Comparison of ENCODE assay signal across 11 mouse cellular contexts in the genomic region with DNA sequence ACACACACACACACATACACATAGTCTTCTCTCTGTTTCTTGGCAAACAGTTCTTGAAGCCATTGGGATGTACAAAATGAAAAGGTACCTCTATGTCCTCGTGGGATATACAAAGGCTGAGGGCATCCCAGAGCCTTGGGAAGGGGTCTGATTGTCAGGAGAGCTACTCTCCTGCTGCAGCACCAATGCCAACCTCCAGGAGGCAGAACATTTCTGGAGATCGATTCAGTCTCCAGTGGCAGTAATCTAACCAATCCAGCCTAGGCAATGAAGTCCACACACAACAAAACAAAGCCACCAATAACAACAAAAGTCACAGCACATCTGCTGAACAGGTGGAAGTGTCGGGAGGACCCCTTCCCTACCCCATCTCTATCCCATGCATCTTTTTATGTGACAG. TPM values are rescaled to one million over a fixed set of nuclear protein-coding genes. Genes with fewer than 3 reads are reported as not detected.
DNase-seq lines count a peak whose midpoint lies in the region; ATAC-seq lines count a peak whose summit lies in the region.
"Had no signal": no experiment of that assay in that cellular context is flagged by ENCODE, and none has a peak within 500 bp of the region (broad histone marks: within the 10 kb centered on the region; RNA-seq: fewer than 3 reads in every experiment).

No protein-coding gene starts in this region.

- H3K4me3 ChIP-seq in kidney, embryonic 16.5 days (ENCODE audit: low read length), result peak overlapping the region; percentile 43; the same call in 1 of the 2 replicates
- H3K4me3 ChIP-seq: limb, embryonic 13.5 days had no signal

- ATAC-seq in kidney, embryonic 16.5 days (ENCODE audit: low FRiP score, low TSS enrichment), result no peak

- intact Hi-C loops in heart, postnatal 25 days (cut with DNase I), result loop anchor here (5.0 kb wide), 1 partner anchor 44 kb away; no protein-coding TSS in a partner anchor

- peaks cover 37% of the 10 kb centered on the region for H3K4me1 ChIP-seq in kidney, embryonic 16.5 days (ENCODE audit: insufficient read depth, low read length)

- no peaks in the 10 kb centered on the region for H3K9me3 ChIP-seq in kidney, embryonic 16.5 days (ENCODE audit: low read length)
- H3K9me3 ChIP-seq: G1E; limb, embryonic 13.5 days had no signal

- no peaks in the 10 kb centered on the region for H3K27me3 ChIP-seq in kidney, embryonic 16.5 days (ENCODE audit: insufficient read depth, low read length)

- no peak overlapping the region for H3K9ac ChIP-seq in kidney, embryonic 16.5 days (replicated peaks; ENCODE audit: low read length)
- H3K9ac ChIP-seq: limb, embryonic 13.5 days had no signal

- WGBS in kidney, embryonic 16.5 days, result 39% methylated on average over 3 of the region's 3 CpGs

- peak; percentile 29 for DNase-seq in heart, postnatal 4 days
- DNase-seq in heart, postnatal 25 days (ENCODE audit: low spot score), result no peak
- DNase-seq in spleen, postnatal 10 days (ENCODE audit: low spot score in 2 of 2), result peak; percentile 36 to 60
- DNase-seq in spleen, postnatal 36 days (ENCODE audit: low spot score in 2 of 2), result no peak
- peak; percentile 47 for DNase-seq in retina, postnatal 1 day
- no peak for DNase-seq in urinary bladder, postnatal 4 days (ENCODE audit: low spot score in 2 of 2)
- DNase-seq in right cerebral cortex, adult 2 months (ENCODE audit: low spot score in 2 of 2), result no peak
- DNase-seq: heart, postnatal 14 days had no signal

- H3K36me3 ChIP-seq in kidney, embryonic 16.5 days (ENCODE audit: insufficient read depth, low read length), result no peaks in the 10 kb centered on the region
- H3K36me3 ChIP-seq: G1E; limb, embryonic 13.5 days had no signal

- peak overlapping the region; percentile 48 for H3K4me2 ChIP-seq in kidney, embryonic 16.5 days (replicated peaks; ENCODE audit: low read depth, low read length)
- H3K4me2 ChIP-seq: limb, embryonic 13.5 days had no signal

- peak overlapping the region; percentile 47; the same call in 1 of the 2 replicates for H3K27ac ChIP-seq in kidney, embryonic 16.5 days (ENCODE audit: low read length)
- H3K27ac ChIP-seq: limb, embryonic 13.5 days had no signal

RNA-seq across cellular contexts. Expression of gene Trim2, which starts 38.2 kb away (rescaled TPM):
- total RNA-seq in heart, postnatal 4 days (2021), result 10 to 100 TPM in 1 of 2 experiments, 1 to 10 TPM in 1; 8.9 to 10.1 TPM
- 1 to 10 TPM; 6.4 to 7.5 TPM for total RNA-seq in heart, postnatal 25 days (2021)
- polyA plus RNA-seq in kidney, embryonic 16.5 days (2015; fragmentation: Nextera tagmentation; extraction: Ambion mirVana), result 25.5 and 28.3 TPM in 2 replicates
- polyA plus RNA-seq: G1E had no signal

Comparison
In these comparisons a context has a peak if more than half of its experiments do, and no peak if none do; other contexts are left out.
1. DNase-seq: peak in heart, postnatal 4 days (single experiment), spleen, postnatal 10 days (2 of 2) and retina, postnatal 1 day (single experiment); none in heart, postnatal 25 days (single experiment), spleen, postnatal 36 days (0 of 2), urinary bladder, postnatal 4 days (0 of 2) and right cerebral cortex, adult 2 months (0 of 2).